Comparison of ENCODE assay signal across 9 mouse cellular contexts in the genomic region with DNA sequence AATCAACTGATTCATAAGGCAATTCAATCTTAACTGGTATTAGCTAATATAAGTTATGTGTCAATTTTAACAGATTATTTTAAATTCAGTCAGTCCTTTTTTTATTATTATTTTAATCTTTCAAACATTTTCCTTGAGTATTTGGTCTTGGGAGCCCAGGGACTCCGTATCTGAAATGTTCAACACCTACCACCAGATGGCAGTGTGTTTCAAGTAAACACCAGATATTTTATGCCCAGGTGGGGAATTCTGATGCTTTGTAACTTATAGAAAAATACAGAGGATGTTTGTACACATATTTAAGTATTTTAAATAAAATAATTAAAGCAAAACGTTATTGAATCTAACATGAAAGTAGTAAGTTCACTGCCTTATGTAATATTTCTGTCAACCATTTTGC.
DNase-seq lines count a peak whose midpoint lies in the region; ATAC-seq and TF ChIP-seq lines count a peak whose summit lies in the region.
"Had no signal": no experiment of that assay in that cellular context is flagged by ENCODE, and none has a peak within 500 bp of the region (broad histone marks: within the 10 kb centered on the region; RNA-seq: fewer than 3 reads in every experiment).

No protein-coding gene starts in this region.

- H3K4me3 ChIP-seq in forebrain, postnatal 0 days (ENCODE audit: low read depth, low read length) = no peak overlapping the region
- no peak overlapping the region for H3K4me3 ChIP-seq in forebrain, embryonic 10.5 days
- no peak overlapping the region for H3K4me3 ChIP-seq in liver, embryonic 14.5 days (ENCODE audit: insufficient read depth in 1 of 2, low read depth in 2 of 2, low read length in 2 of 2)
- no peak overlapping the region for H3K4me3 ChIP-seq in liver, embryonic 11.5 days (ENCODE audit: low read depth, low read length)
- H3K4me3 ChIP-seq: neural tube, embryonic 13.5 days had no signal

- H3K4me2 ChIP-seq in forebrain, postnatal 0 days (ENCODE audit: low read depth) = no peak overlapping the region
- no peak overlapping the region for H3K4me2 ChIP-seq in liver, embryonic 14.5 days (ENCODE audit: low read depth)
- H3K4me2 ChIP-seq in liver, embryonic 11.5 days = no peak overlapping the region
- H3K4me2 ChIP-seq: neural tube, embryonic 13.5 days had no signal

- no peaks in the 10 kb centered on the region for H3K9me3 ChIP-seq in forebrain, postnatal 0 days (ENCODE audit: low read length)
- no peaks in the 10 kb centered on the region for H3K9me3 ChIP-seq in forebrain, embryonic 10.5 days
- no peaks in the 10 kb centered on the region for H3K9me3 ChIP-seq in liver, embryonic 14.5 days (ENCODE audit: control insufficient read depth, low read length)
- H3K9me3 ChIP-seq in liver, embryonic 11.5 days (ENCODE audit: control insufficient read depth, low read length) = no peaks in the 10 kb centered on the region
- H3K9me3 ChIP-seq: neural tube, embryonic 13.5 days had no signal

- no peak for TF ChIP-seq EP300 in liver, embryonic 14.5 days (IDR thresholded peaks at IDR 0.05; ENCODE audit: low read depth)

- peak; percentile 55 for TF ChIP-seq CTCF in forebrain, postnatal 0 days (IDR thresholded peaks at IDR 0.05; ENCODE audit: low read depth)
- TF ChIP-seq CTCF in liver, embryonic 14.5 days (IDR thresholded peaks at IDR 0.05; ENCODE audit: low read depth) = peak; percentile 35; the same call in 1 of the 2 replicates

- no peak overlapping the region for H3K27ac ChIP-seq in forebrain, postnatal 0 days (ENCODE audit: low read depth, low read length)
- H3K27ac ChIP-seq in forebrain, embryonic 10.5 days = no peak overlapping the region
- no peak overlapping the region for H3K27ac ChIP-seq in liver, embryonic 14.5 days
- H3K27ac ChIP-seq in liver, embryonic 11.5 days (ENCODE audit: low read depth, low read length) = no peak overlapping the region
- H3K27ac ChIP-seq: neural tube, embryonic 13.5 days had no signal

- H3K9ac ChIP-seq in forebrain, postnatal 0 days = no peak overlapping the region
- no peak overlapping the region for H3K9ac ChIP-seq in liver, embryonic 14.5 days (replicated peaks)
- no peak overlapping the region for H3K9ac ChIP-seq in liver, embryonic 11.5 days (ENCODE audit: low read depth, low read length)
- H3K9ac ChIP-seq: neural tube, embryonic 13.5 days had no signal

- no peaks in the 10 kb centered on the region; the same call in 1 of the 2 replicates for H3K27me3 ChIP-seq in forebrain, postnatal 0 days (ENCODE audit: insufficient read depth, low read length)
- peaks cover 41% of the 10 kb centered on the region for H3K27me3 ChIP-seq in forebrain, embryonic 10.5 days (ENCODE audit: poor library complexity, severe bottlenecking)
- H3K27me3 ChIP-seq in liver, embryonic 14.5 days (ENCODE audit: control insufficient read depth, insufficient read depth, low read length) = no peaks in the 10 kb centered on the region
- no peaks in the 10 kb centered on the region for H3K27me3 ChIP-seq in liver, embryonic 11.5 days (replicated peaks; ENCODE audit: control insufficient read depth, insufficient read depth, low read length)
- H3K27me3 ChIP-seq: neural tube, embryonic 13.5 days had no signal

- DNase-seq in forebrain, postnatal 0 days = peak; percentile 48
- DNase-seq in forebrain, embryonic 10.5 days (ENCODE audit: extremely low spot score, low spot score) = no peak
- DNase-seq in liver, embryonic 14.5 days (ENCODE audit: low read depth in 3 of 3, low spot score in 3 of 3) = no peak
- no peak for DNase-seq in liver, embryonic 11.5 days (ENCODE audit: low spot score)
- DNase-seq in ZHBTc4 (ENCODE audit: low read depth, low spot score) = peak; percentile 51
- DNase-seq in lung, postnatal 14 days = peak; percentile 4
- DNase-seq in layer of hippocampus, postnatal 25 days (ENCODE audit: extremely low spot score in 1 of 2, low spot score in 1 of 2) = no peak

- no peak for ATAC-seq in forebrain, postnatal 0 days
- no peak for ATAC-seq in liver, embryonic 14.5 days (ENCODE audit: insufficient read depth)
- no peak for ATAC-seq in liver, embryonic 11.5 days (replicated peaks; ENCODE audit: low FRiP score)
- ATAC-seq in megakaryocyte, adult 5-6 weeks (ENCODE audit: poor library complexity, severe bottlenecking) = no peak

- 12% methylated on average over 2 of the region's 2 CpGs for WGBS in forebrain, postnatal 0 days
- 9% methylated on average over 2 of the region's 2 CpGs for WGBS in forebrain, embryonic 10.5 days
- 13% methylated on average over 2 of the region's 2 CpGs for WGBS in liver, embryonic 14.5 days (ENCODE audit: insufficient replicate concordance)
- WGBS in liver, embryonic 11.5 days = 11% methylated on average over 2 of the region's 2 CpGs

- no peaks in the 10 kb centered on the region for H3K4me1 ChIP-seq in forebrain, postnatal 0 days (ENCODE audit: insufficient read depth)
- peaks cover 6% of the 10 kb centered on the region; the same call in 1 of the 2 replicates for H3K4me1 ChIP-seq in forebrain, embryonic 10.5 days
- no peaks in the 10 kb centered on the region for H3K4me1 ChIP-seq in liver, embryonic 14.5 days (replicated peaks; ENCODE audit: control insufficient read depth in 2 of 2, insufficient read depth in 2 of 2, low read length in 1 of 2)
- no peaks in the 10 kb centered on the region for H3K4me1 ChIP-seq in liver, embryonic 11.5 days (replicated peaks; ENCODE audit: control insufficient read depth, insufficient read depth, low read length)
- H3K4me1 ChIP-seq: neural tube, embryonic 13.5 days had no signal

- H3K36me3 ChIP-seq in forebrain, postnatal 0 days (ENCODE audit: insufficient read depth) = no peaks in the 10 kb centered on the region
- no peaks in the 10 kb centered on the region for H3K36me3 ChIP-seq in forebrain, embryonic 10.5 days (replicated peaks)
- no peaks in the 10 kb centered on the region for H3K36me3 ChIP-seq in liver, embryonic 14.5 days (replicated peaks; ENCODE audit: control insufficient read depth, insufficient read depth, low read depth)
- no peaks in the 10 kb centered on the region for H3K36me3 ChIP-seq in liver, embryonic 11.5 days (ENCODE audit: control insufficient read depth, insufficient read depth, low read length)
- H3K36me3 ChIP-seq: neural tube, embryonic 13.5 days had no signal

Comparison
In these comparisons a context has a peak if more than half of its experiments do, and no peak if none do; other contexts are left out.
1. DNase-seq: peak in forebrain, postnatal 0 days (single experiment), ZHBTc4 (single experiment) and lung, postnatal 14 days (single experiment); none in forebrain, embryonic 10.5 days (single experiment), liver, embryonic 14.5 days (0 of 3), liver, embryonic 11.5 days (single experiment) and layer of hippocampus, postnatal 25 days (0 of 2).